Mouse (Mus musculus): ENCODE results near the gene Cyp46a1. TPM values are rescaled to one million over a fixed set of nuclear protein-coding genes. Genes with fewer than 3 reads are reported as not detected.

Gene Cyp46a1
- total and polyA plus RNA-seq, 2 experiments, result 0.83 to 2.5 TPM

DNA sequence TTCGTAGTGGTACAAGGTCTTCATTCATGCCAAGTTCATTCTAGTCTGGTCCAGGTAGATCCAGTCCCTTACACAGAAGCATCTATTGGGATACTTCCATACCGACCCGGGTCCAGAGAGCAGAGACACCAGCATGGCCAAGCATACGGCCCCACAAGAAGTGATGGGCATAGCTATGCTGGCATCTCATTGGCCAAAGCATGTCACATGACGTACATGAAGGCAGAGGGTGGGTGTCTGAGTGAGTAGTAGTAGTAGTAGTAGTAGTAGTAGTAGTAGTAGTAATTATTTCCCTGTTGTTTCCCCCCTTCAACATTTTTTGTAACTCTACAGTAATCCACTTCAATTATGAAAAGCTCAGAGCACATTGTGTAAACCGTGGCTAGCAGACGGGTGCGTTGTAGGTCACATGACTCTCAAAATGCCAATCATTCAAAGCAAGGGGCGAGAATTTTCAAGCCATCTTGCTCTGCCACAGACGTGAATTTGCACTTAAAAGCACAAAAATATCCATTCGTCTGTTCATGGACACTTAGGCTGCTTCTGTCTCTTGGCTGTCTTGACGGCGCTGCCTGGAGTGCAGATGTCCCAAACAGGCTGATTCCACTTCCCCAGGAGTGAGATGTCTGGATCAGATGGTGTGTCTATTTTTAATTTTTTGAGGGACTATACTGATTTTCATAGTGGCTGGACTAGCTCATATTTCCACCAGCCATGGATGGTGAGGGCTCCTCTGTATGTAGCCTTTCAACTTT lies 44.4 kb downstream of the Cyp46a1 start:
- 91% methylated on average over 13 of the region's 13 CpGs for WGBS
- DNase-seq (ENCODE audit: extremely low read depth, low read depth, low spot score), result no peak
- H3K79me2 ChIP-seq (ENCODE audit: control insufficient read depth, insufficient read depth, low read length), result no peaks in the 10 kb centered on the region
- no peak overlapping the region for H3K27ac ChIP-seq (replicated peaks; ENCODE audit: insufficient read depth, low read depth, low read length)
- no peak for TF ChIP-seq POLR2A (IDR thresholded peaks at IDR 0.05; ENCODE audit: extremely low read depth, insufficient read depth, low read length)
- no peak for TF ChIP-seq CTCF (IDR thresholded peaks at IDR 0.05; ENCODE audit: low read depth, low read length)
- no peaks in the 10 kb centered on the region for H3K4me1 ChIP-seq (ENCODE audit: control insufficient read depth, insufficient read depth, low read length)
- no peak overlapping the region for H3K9ac ChIP-seq (ENCODE audit: low read depth, low read length)
- H3K4me3 ChIP-seq (ENCODE audit: insufficient read depth, low read depth, low read length), result no peak overlapping the region
- no peaks in the 10 kb centered on the region for H3K27me3 ChIP-seq (ENCODE audit: control insufficient read depth, insufficient read depth, low read length)
- H3K36me3 ChIP-seq (ENCODE audit: control insufficient read depth, insufficient read depth, low read length), result no peaks in the 10 kb centered on the region

DNA sequence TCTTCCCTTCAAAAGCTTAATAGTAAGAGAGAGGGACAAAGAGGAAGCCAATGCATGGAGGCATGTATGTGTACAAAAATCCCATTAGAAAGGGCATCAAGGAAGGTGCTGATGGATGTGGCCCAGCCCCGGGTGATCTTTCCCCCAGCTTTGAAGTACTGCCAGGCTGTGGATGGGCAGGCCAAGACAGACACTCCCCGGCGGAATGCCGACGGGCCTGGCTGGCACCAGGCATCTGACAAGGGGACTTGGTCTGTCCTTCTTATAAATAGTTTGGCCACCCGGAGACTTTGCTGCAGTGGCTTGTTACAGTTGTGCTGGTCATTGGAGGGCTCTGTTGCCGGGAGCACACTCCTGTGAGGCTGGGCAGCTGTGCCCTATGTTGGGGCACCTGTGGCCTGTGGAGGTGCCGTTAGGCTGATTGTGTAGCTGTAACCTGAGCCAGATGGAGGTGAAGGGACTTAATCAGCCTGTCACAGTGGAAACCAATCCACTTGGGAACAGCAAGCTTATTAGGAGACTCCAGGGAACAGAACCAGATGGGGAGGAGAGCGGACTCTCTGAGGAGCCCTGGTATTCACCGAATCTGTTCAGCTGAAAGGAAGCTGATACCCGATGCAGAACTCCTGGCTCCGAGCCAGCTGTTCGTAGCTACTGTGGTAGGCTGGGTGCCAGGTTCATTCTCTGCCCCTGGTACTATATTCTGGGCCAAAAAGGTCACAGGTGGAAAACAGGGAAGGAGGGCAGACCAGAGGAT lies 52.5 kb downstream of the Cyp46a1 start:
- no peak overlapping the region for H3K27ac ChIP-seq (replicated peaks; ENCODE audit: insufficient read depth, low read depth, low read length)
- H3K4me3 ChIP-seq (ENCODE audit: insufficient read depth, low read depth, low read length), result no peak overlapping the region
- no peaks in the 10 kb centered on the region for H3K79me2 ChIP-seq (ENCODE audit: control insufficient read depth, insufficient read depth, low read length)
- no peak for TF ChIP-seq POLR2A (IDR thresholded peaks at IDR 0.05; ENCODE audit: extremely low read depth, insufficient read depth, low read length)
- no peak for TF ChIP-seq CTCF (IDR thresholded peaks at IDR 0.05; ENCODE audit: low read depth, low read length)
- no peaks in the 10 kb centered on the region for H3K27me3 ChIP-seq (ENCODE audit: control insufficient read depth, insufficient read depth, low read length)
- no peak for DNase-seq (ENCODE audit: extremely low read depth, low read depth, low spot score)
- no peak overlapping the region for H3K9ac ChIP-seq (ENCODE audit: low read depth, low read length)
- H3K36me3 ChIP-seq (ENCODE audit: control insufficient read depth, insufficient read depth, low read length), result no peaks in the 10 kb centered on the region
- no peaks in the 10 kb centered on the region for H3K4me1 ChIP-seq (ENCODE audit: control insufficient read depth, insufficient read depth, low read length)
- WGBS, result 67% methylated on average over 13 of the region's 13 CpGs

DNA sequence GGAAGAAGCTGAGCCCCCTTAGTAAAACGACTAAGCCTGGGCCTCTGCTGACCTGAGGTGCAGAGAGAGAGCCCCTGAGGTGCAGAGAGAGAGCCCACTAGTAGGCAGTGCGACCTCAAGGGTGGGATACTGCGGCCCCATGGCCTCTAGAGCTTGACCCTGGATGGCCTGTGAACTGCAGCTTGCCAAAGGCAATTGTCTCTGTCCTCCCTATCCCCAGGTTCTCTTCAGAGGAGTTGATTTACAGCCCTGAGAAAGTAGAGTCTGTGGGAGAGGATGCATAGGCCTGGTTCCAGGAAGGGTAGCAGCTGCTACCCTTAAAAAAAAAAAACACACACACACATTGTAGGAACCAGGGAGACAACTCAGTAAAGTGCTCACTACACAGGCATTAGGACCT lies 55.5 kb downstream of the Cyp46a1 start:
- H3K4me1 ChIP-seq (ENCODE audit: control insufficient read depth, insufficient read depth, low read length), result no peaks in the 10 kb centered on the region
- no peaks in the 10 kb centered on the region for H3K36me3 ChIP-seq (ENCODE audit: control insufficient read depth, insufficient read depth, low read length)
- DNase-seq (ENCODE audit: extremely low read depth, low read depth, low spot score), result no peak
- no peaks in the 10 kb centered on the region for H3K79me2 ChIP-seq (ENCODE audit: control insufficient read depth, insufficient read depth, low read length)
- WGBS, result 72% methylated on average over 3 of the region's 3 CpGs
- no peaks in the 10 kb centered on the region for H3K27me3 ChIP-seq (ENCODE audit: control insufficient read depth, insufficient read depth, low read length)
- H3K9ac ChIP-seq (ENCODE audit: low read depth, low read length), result no peak overlapping the region
- H3K27ac ChIP-seq (replicated peaks; ENCODE audit: insufficient read depth, low read depth, low read length), result no peak overlapping the region
- H3K4me3 ChIP-seq (ENCODE audit: insufficient read depth, low read depth, low read length), result no peak overlapping the region
- TF ChIP-seq POLR2A (IDR thresholded peaks at IDR 0.05; ENCODE audit: extremely low read depth, insufficient read depth, low read length) (no peak), CTCF (IDR thresholded peaks at IDR 0.05; ENCODE audit: low read depth, low read length) (no peak)

DNA sequence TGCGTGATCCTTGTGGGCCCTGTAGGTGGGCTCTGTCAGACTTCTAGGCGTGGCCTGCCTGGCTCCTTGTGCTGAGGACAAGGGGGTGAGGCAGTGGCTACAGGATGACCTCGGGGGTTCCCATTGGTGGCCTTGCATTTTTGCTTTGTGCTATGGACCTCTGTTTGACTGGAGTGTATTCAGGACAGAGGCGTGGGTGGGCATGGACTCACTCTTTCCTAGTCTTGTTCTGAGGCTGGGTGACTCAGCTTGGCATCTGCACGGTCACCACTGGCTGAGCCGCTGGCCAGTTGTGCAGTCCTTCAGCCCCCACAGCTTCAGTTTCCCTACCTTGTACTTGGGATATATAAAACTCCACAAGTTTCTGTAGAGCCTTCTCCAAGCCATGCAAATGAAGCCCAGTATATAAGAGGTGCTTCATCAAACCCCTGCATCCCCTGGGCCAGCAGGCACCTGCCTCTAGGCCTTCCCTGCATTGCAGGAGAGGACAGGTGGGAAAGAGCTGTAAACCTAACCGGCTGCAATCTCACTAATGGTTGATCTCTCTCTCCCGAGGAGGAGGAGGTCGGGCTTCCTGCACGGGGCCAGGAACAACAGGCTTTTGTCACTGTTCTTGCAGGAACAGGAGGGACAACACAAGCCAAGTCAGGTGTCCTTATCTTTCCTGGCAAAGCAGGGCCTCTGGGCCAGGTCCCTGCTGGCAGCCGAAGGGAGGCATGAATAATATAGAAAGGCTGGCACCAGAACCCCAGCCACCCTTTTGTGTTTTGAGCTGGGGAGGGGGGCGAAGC lies 58.3 kb downstream of the Cyp46a1 start:
- no peaks in the 10 kb centered on the region for H3K79me2 ChIP-seq (ENCODE audit: control insufficient read depth, insufficient read depth, low read length)
- no peaks in the 10 kb centered on the region for H3K36me3 ChIP-seq (ENCODE audit: control insufficient read depth, insufficient read depth, low read length)
- H3K27ac ChIP-seq (replicated peaks; ENCODE audit: insufficient read depth, low read depth, low read length), result no peak overlapping the region
- TF ChIP-seq POLR2A (IDR thresholded peaks at IDR 0.05; ENCODE audit: extremely low read depth, insufficient read depth, low read length), result no peak
- TF ChIP-seq CTCF (IDR thresholded peaks at IDR 0.05; ENCODE audit: low read depth, low read length), result no peak
- WGBS, result 73% methylated on average over 12 of the region's 12 CpGs
- no peak overlapping the region for H3K4me3 ChIP-seq (ENCODE audit: insufficient read depth, low read depth, low read length)
- H3K9ac ChIP-seq (ENCODE audit: low read depth, low read length), result no peak overlapping the region
- no peak for DNase-seq (ENCODE audit: extremely low read depth, low read depth, low spot score)
- no peaks in the 10 kb centered on the region for H3K27me3 ChIP-seq (ENCODE audit: control insufficient read depth, insufficient read depth, low read length)
- H3K4me1 ChIP-seq (ENCODE audit: control insufficient read depth, insufficient read depth, low read length), result no peaks in the 10 kb centered on the region

DNA sequence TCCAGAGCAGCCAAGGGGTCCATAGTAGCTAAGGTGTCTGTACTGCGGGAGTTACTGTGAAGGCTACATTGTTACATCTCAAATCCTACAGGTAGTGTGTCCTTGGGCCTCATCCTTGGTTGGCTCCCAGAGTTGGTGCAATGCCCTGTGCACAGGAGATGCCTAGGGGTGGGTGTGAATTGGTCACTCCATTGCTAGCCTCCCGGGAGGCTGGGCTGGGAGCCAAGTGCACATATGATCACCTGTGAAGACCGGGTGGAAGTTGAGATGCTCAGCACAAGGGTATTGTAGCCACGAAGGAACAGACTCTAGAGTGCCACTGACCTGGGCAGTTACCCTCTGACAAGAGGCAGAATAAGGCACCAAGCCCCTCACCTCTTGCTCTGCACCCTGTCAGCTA lies 58.9 kb downstream of the Cyp46a1 start:
- no peaks in the 10 kb centered on the region for H3K36me3 ChIP-seq (ENCODE audit: control insufficient read depth, insufficient read depth, low read length)
- no peak overlapping the region for H3K4me3 ChIP-seq (ENCODE audit: insufficient read depth, low read depth, low read length)
- DNase-seq (ENCODE audit: extremely low read depth, low read depth, low spot score), result no peak
- WGBS, result 70% methylated on average over 4 of the region's 4 CpGs
- H3K9ac ChIP-seq (ENCODE audit: low read depth, low read length), result no peak overlapping the region
- no peak for TF ChIP-seq POLR2A (IDR thresholded peaks at IDR 0.05; ENCODE audit: extremely low read depth, insufficient read depth, low read length)
- no peak for TF ChIP-seq CTCF (IDR thresholded peaks at IDR 0.05; ENCODE audit: low read depth, low read length)
- no peaks in the 10 kb centered on the region for H3K27me3 ChIP-seq (ENCODE audit: control insufficient read depth, insufficient read depth, low read length)
- no peaks in the 10 kb centered on the region for H3K79me2 ChIP-seq (ENCODE audit: control insufficient read depth, insufficient read depth, low read length)
- H3K4me1 ChIP-seq (ENCODE audit: control insufficient read depth, insufficient read depth, low read length), result no peaks in the 10 kb centered on the region
- peak overlapping the region; percentile 9; the same call in 1 of the 2 replicates for H3K27ac ChIP-seq (replicated peaks; ENCODE audit: insufficient read depth, low read depth, low read length)

Measured in liver, adult 2 months (tissue).